Mouse (Mus musculus) testis, adult 2 months (tissue): ENCODE results near the gene Ghrhr. TPM values are rescaled to one million over a fixed set of nuclear protein-coding genes. Genes with fewer than 3 reads are reported as not detected.

ENCODE experiments used
- H3K27ac ChIP-seq: fragments of 200-500 bp; 2 replicates; pipeline ENCODE4 v1.5.1; 2012; ENCODE audit warnings: low read depth, low read length; ENCODE audit not compliant: control insufficient read depth, insufficient read depth
- H3K27me3 ChIP-seq: fragments of 200-500 bp; 2 replicates; pipeline ENCODE4 v1.6.1; 2012; ENCODE audit warnings: mild to moderate bottlenecking, low read length, moderate library complexity; ENCODE audit not compliant: control insufficient read depth, insufficient read depth
- H3K36me3 ChIP-seq: fragments of 200-500 bp; 2 replicates; pipeline ENCODE4 v1.6.1; 2012; ENCODE audit warnings: mild to moderate bottlenecking, low read length; ENCODE audit not compliant: control insufficient read depth, insufficient read depth
- H3K4me1 ChIP-seq: fragments of 200-500 bp; 2 replicates; pipeline ENCODE4 v1.6.1; 2012; ENCODE audit warnings: low read length; ENCODE audit not compliant: control insufficient read depth, insufficient read depth
- H3K4me3 ChIP-seq: fragments of 200-500 bp; 2 replicates; pipeline ENCODE4 v1.5.1; 2012; ENCODE audit warnings: low read depth, mild to moderate bottlenecking, low read length, moderate library complexity, mixed read lengths; ENCODE audit not compliant: control insufficient read depth
- CTCF ChIP-seq: fragments of 200-500 bp; IDR thresholded peaks from 2 replicates; pipeline ENCODE4 v1.5.1; 2012; ENCODE audit warnings: low read depth, mild to moderate bottlenecking, inconsistent platforms, low read length, moderate library complexity; ENCODE audit not compliant: control insufficient read depth, insufficient read depth, insufficient replicate concordance
- POLR2A ChIP-seq: fragments of 200-500 bp; IDR thresholded peaks from 2 replicates; pipeline ENCODE4 v1.6.1; 2012; ENCODE audit warnings: low read depth, mild to moderate bottlenecking, inconsistent platforms, low read length, moderate library complexity; ENCODE audit not compliant: control insufficient read depth
- polyA plus RNA-seq: library from polyadenylated mRNA; depleted of rRNA; stranded (reverse); fragments of >200 nt; gene quantifications from 2 replicates; pipeline ENCODE4 v1.2.3, GENCODE M21; 2012

Ghrhr gene
- polyA plus RNA-seq, 1 experiment, result not detected

DNA sequence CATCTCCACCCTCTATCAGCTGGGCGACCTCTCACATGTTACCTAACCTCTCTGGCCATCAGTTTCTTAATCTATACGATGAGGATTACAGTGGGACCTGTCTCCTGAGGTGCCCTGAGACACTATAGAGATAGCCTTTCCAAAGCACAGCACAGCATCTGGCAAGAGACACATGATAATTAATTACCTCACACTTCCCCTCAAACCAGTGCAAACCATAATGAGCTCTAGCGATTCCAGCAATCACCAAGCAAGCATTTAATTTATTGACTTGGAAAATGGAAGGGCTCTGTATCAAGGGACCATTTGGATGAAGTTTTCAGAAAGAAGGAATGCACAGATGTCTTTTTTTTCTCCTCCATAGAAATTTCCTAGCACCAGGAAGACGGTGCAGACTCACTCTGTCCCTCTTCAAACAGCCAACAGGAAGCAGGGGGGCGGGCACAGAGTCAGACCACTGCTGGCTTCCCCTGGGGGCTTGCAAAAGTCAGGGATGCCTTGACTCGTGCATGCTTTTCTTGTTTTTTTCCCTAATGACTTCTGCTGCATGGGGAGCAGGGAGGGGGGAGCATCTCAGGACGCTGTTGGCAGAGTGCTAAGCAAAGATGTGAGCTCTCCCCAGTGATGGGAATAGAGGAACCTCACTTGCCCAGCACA is 34.2 kb downstream of the Ghrhr start:
- H3K4me1 ChIP-seq, result no peaks in the 10 kb centered on the region
- H3K36me3 ChIP-seq, result no peaks in the 10 kb centered on the region
- H3K4me3 ChIP-seq, result no peak overlapping the region
- H3K27me3 ChIP-seq, result no peaks in the 10 kb centered on the region
- H3K27ac ChIP-seq, result no peak overlapping the region
- TF ChIP-seq POLR2A (no peak), CTCF (no peak)

DNA sequence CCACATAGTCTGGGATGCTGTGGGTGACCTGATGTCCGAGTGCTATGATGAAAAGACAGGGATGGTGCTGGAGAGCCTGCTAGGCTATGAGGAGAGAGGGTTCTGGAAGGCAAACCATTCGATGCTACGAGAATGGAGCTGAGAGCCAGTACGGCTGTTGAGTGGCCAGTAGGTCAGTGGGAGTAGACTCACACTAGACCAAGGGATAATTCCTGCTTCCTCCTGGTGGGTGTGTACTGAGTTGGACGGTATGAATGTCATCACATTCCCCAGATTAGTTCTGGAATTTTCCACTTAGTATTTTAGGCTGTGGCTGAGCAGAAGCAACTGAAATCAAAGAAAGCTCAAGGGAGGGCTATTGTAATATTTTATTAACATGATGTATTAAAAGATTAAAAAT is 34.9 kb downstream of the Ghrhr start:
- Histone ChIP-seq H3K4me1 (no peaks in the 10 kb centered on the region), H3K36me3 (no peaks in the 10 kb centered on the region), H3K4me3 (no peak overlapping the region), H3K27me3 (no peaks in the 10 kb centered on the region), H3K27ac (no peak overlapping the region)
- TF ChIP-seq POLR2A (no peak), CTCF (no peak)

DNA sequence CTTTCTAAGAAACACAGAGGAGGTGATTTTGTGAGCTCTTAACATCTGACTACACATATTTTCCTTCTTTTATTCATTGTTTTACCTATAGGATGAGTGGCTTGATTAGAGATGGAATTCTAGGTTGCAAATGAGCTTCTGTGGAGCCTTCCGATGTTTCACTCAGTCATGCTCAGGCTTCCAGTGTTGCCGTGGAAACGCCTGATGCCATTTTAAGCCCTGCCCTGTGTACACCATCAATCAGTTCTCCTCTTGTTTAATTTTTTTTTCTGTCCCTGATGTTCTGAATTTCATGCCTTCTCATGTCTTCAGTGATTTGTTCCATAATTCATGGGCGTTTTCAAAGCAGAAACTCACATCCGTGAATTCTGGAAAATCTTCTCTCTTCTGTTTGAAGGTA is 40.1 kb downstream of the Ghrhr start:
- Histone ChIP-seq H3K4me3 (no peak overlapping the region), H3K36me3 (no peaks in the 10 kb centered on the region), H3K27ac (no peak overlapping the region), H3K27me3 (no peaks in the 10 kb centered on the region), H3K4me1 (no peaks in the 10 kb centered on the region)
- TF ChIP-seq CTCF, result no peak
- TF ChIP-seq POLR2A, result no peak

DNA sequence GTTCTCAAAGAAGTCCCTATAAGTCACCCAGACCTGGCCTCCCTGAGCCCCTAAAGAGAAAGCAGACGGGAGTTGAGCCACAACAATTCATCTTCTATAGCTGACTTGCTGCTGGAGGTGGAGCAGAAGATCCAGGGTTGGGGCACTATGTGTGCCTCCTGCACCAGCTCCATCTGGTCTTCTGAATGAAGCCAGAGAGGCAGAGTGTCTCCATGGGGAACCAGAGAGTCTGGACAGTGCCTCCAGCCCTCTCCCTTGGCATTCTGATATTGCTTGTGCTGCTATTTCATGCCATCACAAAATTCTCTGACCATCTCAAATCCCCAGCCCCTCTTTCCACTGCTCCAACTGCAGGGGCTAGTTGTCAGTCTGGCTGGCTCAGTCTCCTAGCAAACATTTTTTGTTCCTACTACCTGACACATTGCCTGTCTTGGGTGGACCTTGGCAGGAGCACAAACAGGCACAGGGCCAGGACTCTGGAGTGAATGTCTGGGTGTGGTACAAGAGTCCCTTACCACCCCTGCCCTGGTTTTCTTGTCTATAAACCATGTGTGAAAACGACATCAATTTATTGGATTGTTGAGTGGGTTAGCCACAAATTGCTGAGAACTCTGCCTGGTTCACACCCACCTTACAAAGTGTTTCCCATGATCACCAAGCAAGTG is 42.8 kb downstream of the Ghrhr start:
- Histone ChIP-seq H3K27me3 (no peaks in the 10 kb centered on the region), H3K36me3 (no peaks in the 10 kb centered on the region), H3K4me3 (no peak overlapping the region), H3K4me1 (no peaks in the 10 kb centered on the region), H3K27ac (no peak overlapping the region)
- TF ChIP-seq CTCF, result no peak
- TF ChIP-seq POLR2A, result no peak

DNA sequence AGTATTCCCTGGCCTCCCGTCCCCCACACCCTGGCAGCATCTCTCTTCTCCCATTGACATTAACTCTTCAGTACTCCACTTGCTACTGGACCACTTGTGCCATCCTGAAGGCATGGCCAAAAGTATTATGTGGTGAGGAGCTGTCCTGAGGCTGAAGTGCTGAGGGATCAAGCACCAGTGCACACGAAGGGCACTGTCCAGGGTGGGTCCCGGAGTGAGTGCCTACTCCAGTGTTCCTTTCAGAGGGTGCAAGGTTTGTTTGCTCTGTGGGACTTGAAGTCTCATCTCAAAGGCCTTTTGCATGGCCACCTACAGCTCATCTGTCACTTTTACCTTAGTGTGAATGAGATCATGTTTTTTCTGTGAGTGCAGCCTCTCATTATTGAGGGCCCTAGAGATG is 44.3 kb downstream of the Ghrhr start:
- Histone ChIP-seq H3K27ac (no peak overlapping the region), H3K4me1 (no peaks in the 10 kb centered on the region), H3K4me3 (no peak overlapping the region), H3K36me3 (no peaks in the 10 kb centered on the region), H3K27me3 (no peaks in the 10 kb centered on the region)
- no peak for TF ChIP-seq POLR2A
- TF ChIP-seq CTCF, result no peak

DNA sequence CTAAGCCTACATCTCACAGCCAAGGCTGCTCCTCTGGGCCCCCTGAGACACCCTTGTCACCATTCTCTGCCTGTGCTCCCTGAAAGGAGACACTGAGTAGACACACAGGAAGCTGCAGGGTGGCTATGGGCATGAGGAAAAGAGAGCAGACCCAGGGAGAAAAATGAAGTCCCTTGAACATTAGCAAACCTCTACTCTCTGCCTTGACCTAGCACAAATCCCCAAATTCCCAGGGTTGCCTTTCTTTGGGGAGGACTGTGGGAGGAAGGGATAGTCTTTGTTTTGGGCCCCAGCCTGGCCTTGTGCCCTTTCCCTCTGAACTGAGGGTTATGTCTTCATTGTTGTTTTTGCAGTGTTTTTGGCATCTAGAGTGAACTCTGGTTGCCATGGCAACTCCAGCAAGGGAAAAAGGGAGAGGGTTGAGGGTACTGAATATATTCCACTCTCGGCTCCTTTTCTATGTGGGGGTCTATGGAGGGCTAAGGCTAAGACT is 44.8 kb downstream of the Ghrhr start:
- no peak overlapping the region for H3K27ac ChIP-seq
- H3K4me1 ChIP-seq, result no peaks in the 10 kb centered on the region
- no peaks in the 10 kb centered on the region for H3K27me3 ChIP-seq
- no peaks in the 10 kb centered on the region for H3K36me3 ChIP-seq
- TF ChIP-seq POLR2A, result no peak
- no peak for TF ChIP-seq CTCF
- H3K4me3 ChIP-seq, result no peak overlapping the region

DNA sequence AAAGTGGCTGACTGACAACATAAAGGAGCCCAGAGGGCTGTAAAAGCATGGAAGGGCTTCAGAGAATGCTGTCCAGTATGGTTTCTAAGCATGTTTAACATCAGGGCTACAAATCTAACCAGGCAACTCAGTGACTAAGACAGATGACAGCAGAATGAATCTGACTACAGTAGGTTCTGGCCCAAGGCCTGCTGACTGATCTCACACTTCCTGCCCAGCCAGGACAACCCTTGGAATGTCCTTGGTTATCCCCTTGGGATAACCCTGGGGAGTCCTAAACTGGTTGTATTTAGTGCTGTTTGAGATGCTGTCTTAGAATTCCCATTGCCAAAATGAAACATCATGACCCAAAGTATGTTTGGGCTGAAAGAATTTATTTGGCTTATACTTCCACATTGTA is 56.0 kb downstream of the Ghrhr start:
- H3K36me3 ChIP-seq, result no peaks in the 10 kb centered on the region
- H3K4me1 ChIP-seq, result no peaks in the 10 kb centered on the region
- TF ChIP-seq CTCF (no peak), POLR2A (no peak)
- H3K4me3 ChIP-seq, result no peak overlapping the region
- H3K27ac ChIP-seq, result no peak overlapping the region
- H3K27me3 ChIP-seq, result no peaks in the 10 kb centered on the region
